10 mouse cellular contexts compared by ENCODE assay signal in the genomic region with DNA sequence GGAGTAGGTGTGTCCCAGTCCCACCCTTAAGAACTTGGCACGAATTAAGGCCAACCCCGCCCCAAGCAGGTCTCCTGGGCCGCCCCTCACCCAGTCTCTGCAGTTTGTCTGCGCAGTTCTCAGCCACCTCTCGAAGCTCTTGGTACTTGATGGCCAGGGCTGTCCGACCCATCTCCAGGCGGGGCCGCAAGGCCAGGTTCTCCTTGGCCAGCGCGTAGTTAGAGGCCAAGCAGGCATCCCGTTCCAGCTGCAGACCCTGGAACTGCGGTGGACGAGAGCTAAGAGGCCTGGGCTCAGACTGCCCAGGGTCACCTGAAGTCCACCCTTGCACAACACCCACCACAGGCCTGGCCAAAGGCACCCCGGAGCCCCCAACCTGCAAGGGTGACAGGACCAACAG. TPM values are rescaled to one million over a fixed set of nuclear protein-coding genes. Genes with fewer than 3 reads are reported as not detected.
DNase-seq lines count a peak whose midpoint lies in the region; TF ChIP-seq lines count a peak whose summit lies in the region.
"Had no signal": no experiment of that assay in that cellular context is flagged by ENCODE, and none has a peak within 500 bp of the region (broad histone marks: within the 10 kb centered on the region; RNA-seq: fewer than 3 reads in every experiment).

No protein-coding gene starts in this region.

- no peak overlapping the region for H3K4me2 ChIP-seq in myocyte (ENCODE audit: low read depth)

- H3ac ChIP-seq in myocyte (ENCODE audit: control insufficient read depth, insufficient read length): no peak overlapping the region

- peak overlapping the region; percentile 94 for H3K27ac ChIP-seq in layer of hippocampus, adult 2 months
- H3K27ac ChIP-seq in hindbrain, embryonic 10.5 days: no peak overlapping the region

- no peak for TF ChIP-seq CTCF in layer of hippocampus, adult 2 months (conservative IDR thresholded peaks at IDR 0.05)

- H3K4me1 ChIP-seq in hindbrain, embryonic 10.5 days (replicated peaks): peaks cover 38% of the 10 kb centered on the region

- H3K4me3 ChIP-seq in layer of hippocampus, adult 2 months: peak overlapping the region; percentile 81; the same call in 1 of the 2 replicates
- peak overlapping the region; percentile 99 for H3K4me3 ChIP-seq in hindbrain, embryonic 10.5 days
- H3K4me3 ChIP-seq in myocyte: peak overlapping the region; percentile 28

- no peak for TF ChIP-seq POLR2A in myocyte (IDR thresholded peaks at IDR 0.05; ENCODE audit: insufficient read length, low read depth)

- peaks cover 35% of the 10 kb centered on the region for H3K36me3 ChIP-seq in hindbrain, embryonic 10.5 days
- H3K36me3 ChIP-seq in myocyte (ENCODE audit: control insufficient read depth, insufficient read depth): no peaks in the 10 kb centered on the region
- H3K36me3 ChIP-seq: heart, embryonic 15.5 days had no signal

- DNase-seq in layer of hippocampus, adult 2 months (ENCODE audit: low spot score in 2 of 2): no peak
- no peak for DNase-seq in layer of hippocampus, adult 9-11 months
- DNase-seq in hindbrain, embryonic 10.5 days (ENCODE audit: low spot score): no peak
- DNase-seq in kidney, postnatal 10 days: peak; percentile 41
- no peak for DNase-seq in embryo, embryonic 10.5 days (ENCODE audit: low spot score)
- DNase-seq in thymus, postnatal 14 days: no peak
- no peak for DNase-seq in lung, postnatal 36 days

- 90% methylated on average over 14 of the region's 14 CpGs for WGBS in hindbrain, embryonic 10.5 days

- H3K27me3 ChIP-seq in hindbrain, embryonic 10.5 days (ENCODE audit: insufficient read depth, poor library complexity, severe bottlenecking): peaks cover 14% of the 10 kb centered on the region
- H3K27me3 ChIP-seq in myocyte (ENCODE audit: control insufficient read depth, insufficient read depth, insufficient read length): peaks cover 7% of the 10 kb centered on the region
- H3K27me3 ChIP-seq: heart, embryonic 15.5 days had no signal

- no peaks in the 10 kb centered on the region for H3K79me2 ChIP-seq in myocyte (ENCODE audit: control insufficient read depth, insufficient read depth)

- H3K9me3 ChIP-seq in hindbrain, embryonic 10.5 days: no peaks in the 10 kb centered on the region; the same call in 1 of the 2 replicates
- H3K9me3 ChIP-seq: heart, embryonic 15.5 days; megakaryocyte, embryonic 14.5 days had no signal

TF ChIP-seq in myocyte, 11 proteins besides CTCF, POLR2A, EP300 and RAD21:
- no peak for TF ChIP-seq CEBPB (IDR thresholded peaks at IDR 0.05; ENCODE audit: insufficient read depth, poor library complexity, severe bottlenecking)
- TF ChIP-seq SRF (IDR thresholded peaks at IDR 0.05; ENCODE audit: control insufficient read depth, insufficient read length, low read depth): no peak
- no peak for TF ChIP-seq MAX (IDR thresholded peaks at IDR 0.05; ENCODE audit: low read depth)
- TF ChIP-seq POLR2AphosphoS2 (IDR thresholded peaks at IDR 0.05; ENCODE audit: insufficient read length, low read depth): no peak
- TF ChIP-seq MYOD1 (IDR thresholded peaks at IDR 0.05; ENCODE audit: control insufficient read depth in 1 of 3, insufficient read length in 2 of 3, low read depth in 2 of 3): no peak
- no peak for TF ChIP-seq TCF3 (IDR thresholded peaks at IDR 0.05; ENCODE audit: insufficient read length, low read depth)
- no peak for TF ChIP-seq E2F4 (IDR thresholded peaks at IDR 0.05; ENCODE audit: insufficient read depth)
- no peak for TF ChIP-seq TCF12 (IDR thresholded peaks at IDR 0.05; ENCODE audit: insufficient read depth, poor library complexity, severe bottlenecking)
- no peak for TF ChIP-seq REST (IDR thresholded peaks at IDR 0.05; ENCODE audit: insufficient read depth, insufficient read length)
- no peak for TF ChIP-seq MYOG (IDR thresholded peaks at IDR 0.05; ENCODE audit: control insufficient read depth in 1 of 3, insufficient read depth in 1 of 3, insufficient read length in 2 of 3, low read depth in 2 of 3)
- TF ChIP-seq USF1 (IDR thresholded peaks at IDR 0.05; ENCODE audit: low read depth): no peak
TF ChIP-seq in myocyte: peak in this region for 0.

RNA-seq across cellular contexts. Expression of gene Vps37d, which starts 1.7 kb away (rescaled TPM):
- 10 to 100 TPM; 29.4 to 30.3 TPM for total RNA-seq in layer of hippocampus, adult 2 months (2021)
- 8.6 and 19.2 TPM in 2 replicates for polyA plus RNA-seq in hindbrain, embryonic 10.5 days (2016; fragmentation: Nextera tagmentation; extraction: Ambion mirVana)
- polyA plus RNA-seq in myocyte (2012; fragmentation: generic; extraction: Trizol): 3.3 TPM

RNA-seq across cellular contexts. Expression of gene Bud23, which starts 11.6 kb away (rescaled TPM):
- total RNA-seq in layer of hippocampus, adult 2 months (2021): 10 to 100 TPM; 49.9 to 53.4 TPM
- 155 and 160 TPM in 2 replicates for polyA plus RNA-seq in hindbrain, embryonic 10.5 days (2016; fragmentation: Nextera tagmentation; extraction: Ambion mirVana)
- polyA plus RNA-seq in myocyte (2012; fragmentation: generic; extraction: Trizol): 51.8 TPM

RNA-seq across cellular contexts. Expression of gene Dnajc30, which starts 12.4 kb away (rescaled TPM):
- 10 to 100 TPM; 39.1 to 43.1 TPM for total RNA-seq in layer of hippocampus, adult 2 months (2021)
- 24.5 and 30.4 TPM in 2 replicates for polyA plus RNA-seq in hindbrain, embryonic 10.5 days (2016; fragmentation: Nextera tagmentation; extraction: Ambion mirVana)
- polyA plus RNA-seq in myocyte (2012; fragmentation: generic; extraction: Trizol): 31.6 TPM

RNA-seq across cellular contexts. Expression of gene Mlxipl, which starts 13.3 kb away (rescaled TPM):
- 1 to 10 TPM; 6.2 to 6.7 TPM for total RNA-seq in layer of hippocampus, adult 2 months (2021)
- 1.7 and 2.8 TPM in 2 replicates for polyA plus RNA-seq in hindbrain, embryonic 10.5 days (2016; fragmentation: Nextera tagmentation; extraction: Ambion mirVana)
- not detected for polyA plus RNA-seq in myocyte (2012; fragmentation: generic; extraction: Trizol)

RNA-seq across cellular contexts. Expression of gene Stx1a, which starts 53.1 kb away (rescaled TPM):
- 10 to 100 TPM; 92.3 to 97.6 TPM for total RNA-seq in layer of hippocampus, adult 2 months (2021)
- polyA plus RNA-seq in hindbrain, embryonic 10.5 days (2016; fragmentation: Nextera tagmentation; extraction: Ambion mirVana): 17.0 and 20.5 TPM in 2 replicates
- polyA plus RNA-seq in myocyte (2012; fragmentation: generic; extraction: Trizol): 4.4 TPM

Comparison
In these comparisons a context has a peak if more than half of its experiments do, and no peak if none do; other contexts are left out.
1. H3K4me3 ChIP-seq: peak in every context shown above with its lines; median percentile 99 in hindbrain, embryonic 10.5 days; 81 in layer of hippocampus, adult 2 months; 28 in myocyte.